Mouse (Mus musculus): ENCODE measurements at regions not wholly inside any gene's neighbourhood (a gene's known extent, or its start where the extent isn't known, plus 50 kb on each side); places are given as distances from the start of the nearest gene placed in this dataset.

- no peaks in the 10 kb centered on the region for H3K27me3 ChIP-seq (ENCODE audit: control insufficient read depth, insufficient read depth, low read length)
- H3K9ac ChIP-seq (replicated peaks): no peak overlapping the region
- H3K4me3 ChIP-seq (ENCODE audit: insufficient read depth in 1 of 2, low read depth in 2 of 2, low read length in 2 of 2): no peak overlapping the region
- no peak overlapping the region for H3K4me2 ChIP-seq (ENCODE audit: low read depth)
- no peak for ATAC-seq (ENCODE audit: insufficient read depth)
- H3K27ac ChIP-seq: no peak overlapping the region
- no peak for TF ChIP-seq EP300 (IDR thresholded peaks at IDR 0.05; ENCODE audit: low read depth)
- TF ChIP-seq CTCF (IDR thresholded peaks at IDR 0.05; ENCODE audit: low read depth): no peak
- H3K4me1 ChIP-seq (replicated peaks; ENCODE audit: control insufficient read depth in 2 of 2, insufficient read depth in 2 of 2, low read length in 1 of 2): no peaks in the 10 kb centered on the region
- no peaks in the 10 kb centered on the region for H3K9me3 ChIP-seq (ENCODE audit: control insufficient read depth, low read length)
- H3K36me3 ChIP-seq (replicated peaks; ENCODE audit: control insufficient read depth, insufficient read depth, low read depth): no peaks in the 10 kb centered on the region
- WGBS (ENCODE audit: insufficient replicate concordance): 72% methylated on average over 8 of the region's 8 CpGs
- DNase-seq (ENCODE audit: low read depth in 3 of 3, low spot score in 3 of 3): no peak
Measured at GRCm38 (mm10) chr13:110517986-110518385, 123.1 kb downstream of the Plk2 start.

- H3K36me3 ChIP-seq (replicated peaks; ENCODE audit: control insufficient read depth, insufficient read depth, low read depth): no peaks in the 10 kb centered on the region
- WGBS (ENCODE audit: insufficient replicate concordance): 69% methylated on average over 4 of the region's 4 CpGs
- TF ChIP-seq EP300 (IDR thresholded peaks at IDR 0.05; ENCODE audit: low read depth) (no peak), CTCF (IDR thresholded peaks at IDR 0.05; ENCODE audit: low read depth) (no peak)
- DNase-seq (ENCODE audit: low read depth in 3 of 3, low spot score in 3 of 3): no peak
- no peak overlapping the region for H3K9ac ChIP-seq (replicated peaks)
- no peak overlapping the region for H3K4me2 ChIP-seq (ENCODE audit: low read depth)
- no peak overlapping the region for H3K4me3 ChIP-seq (ENCODE audit: insufficient read depth in 1 of 2, low read depth in 2 of 2, low read length in 2 of 2)
- no peaks in the 10 kb centered on the region for H3K9me3 ChIP-seq (ENCODE audit: control insufficient read depth, low read length)
- ATAC-seq (ENCODE audit: insufficient read depth): no peak
- no peaks in the 10 kb centered on the region for H3K4me1 ChIP-seq (replicated peaks; ENCODE audit: control insufficient read depth in 2 of 2, insufficient read depth in 2 of 2, low read length in 1 of 2)
- no peaks in the 10 kb centered on the region for H3K27me3 ChIP-seq (ENCODE audit: control insufficient read depth, insufficient read depth, low read length)
- no peak overlapping the region for H3K27ac ChIP-seq
Measured at GRCm38 (mm10) chr13:110522974-110523373, 128.1 kb downstream of the Plk2 start.

- Histone ChIP-seq H3K9ac (replicated peaks) (no peak overlapping the region), H3K4me1 (replicated peaks; ENCODE audit: control insufficient read depth in 2 of 2, insufficient read depth in 2 of 2, low read length in 1 of 2) (no peaks in the 10 kb centered on the region), H3K4me3 (ENCODE audit: insufficient read depth in 1 of 2, low read depth in 2 of 2, low read length in 2 of 2) (no peak overlapping the region), H3K27me3 (ENCODE audit: control insufficient read depth, insufficient read depth, low read length) (no peaks in the 10 kb centered on the region), H3K27ac (no peak overlapping the region), H3K36me3 (replicated peaks; ENCODE audit: control insufficient read depth, insufficient read depth, low read depth) (no peaks in the 10 kb centered on the region), H3K4me2 (ENCODE audit: low read depth) (no peak overlapping the region), H3K9me3 (ENCODE audit: control insufficient read depth, low read length) (no peaks in the 10 kb centered on the region)
- TF ChIP-seq CTCF (IDR thresholded peaks at IDR 0.05; ENCODE audit: low read depth) (no peak), EP300 (IDR thresholded peaks at IDR 0.05; ENCODE audit: low read depth) (no peak)
- 60% methylated on average over 3 of the region's 3 CpGs for WGBS (ENCODE audit: insufficient replicate concordance)
- ATAC-seq (ENCODE audit: insufficient read depth) (no peak), DNase-seq (ENCODE audit: low read depth in 3 of 3, low spot score in 3 of 3) (no peak)
Measured at GRCm38 (mm10) chr13:110527681-110528080, 132.8 kb downstream of the Plk2 start.

DNA sequence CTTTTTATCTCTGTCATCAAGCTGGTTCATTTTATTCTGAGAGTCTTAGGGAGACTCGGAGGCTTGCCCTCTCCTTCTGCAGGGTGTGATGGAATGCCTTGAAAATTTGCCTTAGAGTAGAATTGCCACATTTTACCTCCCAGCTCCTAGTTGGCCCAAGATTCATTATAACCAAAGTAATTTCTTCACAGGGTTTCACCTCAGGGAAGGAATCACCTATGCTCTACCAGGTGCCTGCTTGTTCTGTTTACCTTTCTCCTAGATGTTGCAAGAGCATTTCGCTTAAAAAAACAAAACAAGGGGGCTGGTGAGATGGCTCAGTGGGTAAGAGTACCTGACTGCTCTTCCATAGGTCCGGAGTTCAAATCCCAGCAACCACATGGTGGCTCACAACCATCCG, 134.8 kb downstream of the Plk2 start:
- ATAC-seq (ENCODE audit: insufficient read depth): no peak
- H3K4me2 ChIP-seq (ENCODE audit: low read depth): no peak overlapping the region
- no peaks in the 10 kb centered on the region for H3K36me3 ChIP-seq (replicated peaks; ENCODE audit: control insufficient read depth, insufficient read depth, low read depth)

GRCm38 (mm10) chr13:110534320-110534764, 139.5 kb downstream of the Plk2 start:
- no peak for DNase-seq (ENCODE audit: low read depth in 3 of 3, low spot score in 3 of 3)
- Histone ChIP-seq H3K27ac (no peak overlapping the region), H3K27me3 (ENCODE audit: control insufficient read depth, insufficient read depth, low read length) (no peaks in the 10 kb centered on the region), H3K4me1 (replicated peaks; ENCODE audit: control insufficient read depth in 2 of 2, insufficient read depth in 2 of 2, low read length in 1 of 2) (no peaks in the 10 kb centered on the region), H3K4me3 (ENCODE audit: insufficient read depth in 1 of 2, low read depth in 2 of 2, low read length in 2 of 2) (no peak overlapping the region), H3K9me3 (ENCODE audit: control insufficient read depth, low read length) (no peaks in the 10 kb centered on the region), H3K9ac (replicated peaks) (no peak overlapping the region), H3K4me2 (ENCODE audit: low read depth) (no peak overlapping the region), H3K36me3 (replicated peaks; ENCODE audit: control insufficient read depth, insufficient read depth, low read depth) (no peaks in the 10 kb centered on the region)
- WGBS (ENCODE audit: insufficient replicate concordance): 30% methylated on average over 7 of the region's 7 CpGs
- ATAC-seq (ENCODE audit: insufficient read depth): no peak
- TF ChIP-seq CTCF (IDR thresholded peaks at IDR 0.05; ENCODE audit: low read depth) (no peak), EP300 (IDR thresholded peaks at IDR 0.05; ENCODE audit: low read depth) (no peak)

More for the DNA sequence above, 134.8 kb downstream of the Plk2 start:
- H3K27me3 ChIP-seq (ENCODE audit: control insufficient read depth, insufficient read depth, low read length): no peaks in the 10 kb centered on the region
- no peak overlapping the region for H3K4me3 ChIP-seq (ENCODE audit: insufficient read depth in 1 of 2, low read depth in 2 of 2, low read length in 2 of 2)
- 56% methylated on average over 4 of the region's 4 CpGs for WGBS (ENCODE audit: insufficient replicate concordance)
- no peaks in the 10 kb centered on the region for H3K4me1 ChIP-seq (replicated peaks; ENCODE audit: control insufficient read depth in 2 of 2, insufficient read depth in 2 of 2, low read length in 1 of 2)
- TF ChIP-seq EP300 (IDR thresholded peaks at IDR 0.05; ENCODE audit: low read depth) (no peak), CTCF (IDR thresholded peaks at IDR 0.05; ENCODE audit: low read depth) (no peak)
- DNase-seq (ENCODE audit: low read depth in 3 of 3, low spot score in 3 of 3): no peak
- H3K9ac ChIP-seq (replicated peaks): no peak overlapping the region
- no peak overlapping the region for H3K27ac ChIP-seq
- no peaks in the 10 kb centered on the region for H3K9me3 ChIP-seq (ENCODE audit: control insufficient read depth, low read length)
